Mouse (Mus musculus) bone marrow, adult 2 months (tissue): Measurements from ENCODE around the gene Rell1. TPM values are rescaled to one million over a fixed set of nuclear protein-coding genes. Genes with fewer than 3 reads are reported as not detected.
A peak's percentile ranks its signal among the peaks of the same experiment; 100 is the strongest.

Experiments
- H3K27ac ChIP-seq: fragments of 200-500 bp; 2 replicates; pipeline ENCODE4 v1.5.1; 2012; ENCODE audit warnings: low read depth, mild to moderate bottlenecking, control low read depth, inconsistent platforms, low read length; ENCODE audit not compliant: control insufficient read depth, poor library complexity, insufficient read depth
- H3K4me1 ChIP-seq: fragments of 200-500 bp; 2 replicates; pipeline ENCODE4 v1.6.1; 2011; ENCODE audit warnings: low read length; ENCODE audit not compliant: control insufficient read depth, insufficient read depth
- H3K4me3 ChIP-seq: fragments of 200-500 bp; replicated peaks from 2 replicates; pipeline ENCODE3; 2011; ENCODE audit warnings: mild to moderate bottlenecking, low read depth, low read length, control low read depth; ENCODE audit not compliant: control insufficient read depth
- CTCF ChIP-seq: fragments of 200-500 bp; IDR thresholded peaks from 2 replicates; pipeline ENCODE4 v1.5.1; 2011; ENCODE audit warnings: low read length, control low read depth; ENCODE audit not compliant: control insufficient read depth, insufficient read depth
- POLR2A ChIP-seq: fragments of 200-500 bp; IDR thresholded peaks from 2 replicates; pipeline ENCODE4 v1.6.1; 2011; ENCODE audit warnings: low read depth, mild to moderate bottlenecking, control low read depth, low read length, borderline replicate concordance; ENCODE audit not compliant: control insufficient read depth
- WGBS: fragments of 180-500 bp; shearing (Covaris S2); methylation state at CpG from one replicate; pipeline ENCODE4 v1.1.7; 2018; 5-methylcytosine and 5-hydroxymethylcytosine counted together
- polyA plus RNA-seq: library from polyadenylated mRNA; stranded (reverse); fragments of >200 nt; gene quantifications from 2 replicates; pipeline ENCODE4 v1.2.4, GENCODE M21; 2011; ENCODE audit warnings: low replicate concordance; ENCODE audit not compliant: missing spikeins, insufficient read depth, insufficient read length

The Rell1 gene
- polyA plus RNA-seq = 8.3 and 18.9 TPM in 2 replicates

- Histone ChIP-seq H3K4me3 (peak within 1 kb of the TSS; percentile 85), H3K27ac (peak within 1 kb of the TSS; percentile 97), H3K4me1 (peaks cover 1% of the 10 kb centered on the region; the same call in 1 of the 2 replicates)
- WGBS = under 1% methylated on average over 84 of the region's 85 CpGs
- TF ChIP-seq POLR2A (peak; percentile 60), CTCF (no peak)
Measured at GRCm38 (mm10) chr5:63968443-63969415, at the start of gene Rell1. Gene Rell1 (minus strand): TSS chr5:63968897.

GRCm38 (mm10) chr5:64012596-64013366 is 44.1 kb upstream of the Rell1 start:
- 86% methylated on average over 13 of the region's 13 CpGs for WGBS
- Histone ChIP-seq H3K27ac (no peak overlapping the region), H3K4me3 (no peak overlapping the region), H3K4me1 (no peaks in the 10 kb centered on the region)
- TF ChIP-seq POLR2A = no peak
- no peak for TF ChIP-seq CTCF

- no peak overlapping the region for H3K27ac ChIP-seq
- TF ChIP-seq POLR2A (no peak), CTCF (no peak)
- WGBS = 46% methylated on average over 4 of the region's 4 CpGs
- H3K4me1 ChIP-seq = no peaks in the 10 kb centered on the region
- no peak overlapping the region for H3K4me3 ChIP-seq
Measured at GRCm38 (mm10) chr5:64006548-64006947, 37.9 kb upstream of the Rell1 start.

- Histone ChIP-seq H3K4me3 (no peak overlapping the region), H3K27ac (no peak overlapping the region), H3K4me1 (no peaks in the 10 kb centered on the region)
- no peak for TF ChIP-seq CTCF
- TF ChIP-seq POLR2A = no peak
- WGBS = 81% methylated on average over 8 of the region's 8 CpGs
Measured at GRCm38 (mm10) chr5:64003302-64003701, 34.6 kb upstream of the Rell1 start.

GRCm38 (mm10) chr5:63993865-63994264 is 25.2 kb upstream of the Rell1 start:
- H3K4me3 ChIP-seq = no peak overlapping the region
- TF ChIP-seq POLR2A = no peak
- TF ChIP-seq CTCF = no peak
- no peak overlapping the region for H3K27ac ChIP-seq
- no peaks in the 10 kb centered on the region for H3K4me1 ChIP-seq
- WGBS = 76% methylated on average over 3 of the region's 3 CpGs

- H3K4me1 ChIP-seq = no peaks in the 10 kb centered on the region
Measured at GRCm38 (mm10) chr5:63990675-63991074, 22.0 kb upstream of the Rell1 start.

GRCm38 (mm10) chr5:63986337-63986736 is 17.6 kb upstream of the Rell1 start:
- no peak for TF ChIP-seq POLR2A
- no peak for TF ChIP-seq CTCF
- H3K27ac ChIP-seq = no peak overlapping the region
- H3K4me3 ChIP-seq = no peak overlapping the region
- 82% methylated on average over 6 of the region's 6 CpGs for WGBS
- no peaks in the 10 kb centered on the region for H3K4me1 ChIP-seq

More at GRCm38 (mm10) chr5:63990675-63991074, 22.0 kb upstream of the Rell1 start:
- Histone ChIP-seq H3K4me3 (no peak overlapping the region), H3K27ac (no peak overlapping the region)
- 22% methylated on average over 3 of the region's 3 CpGs for WGBS
- no peak for TF ChIP-seq CTCF
- no peak for TF ChIP-seq POLR2A

GRCm38 (mm10) chr5:63982296-63982695 is 13.6 kb upstream of the Rell1 start:
- no peak overlapping the region for H3K4me3 ChIP-seq
- no peaks in the 10 kb centered on the region for H3K4me1 ChIP-seq
- TF ChIP-seq CTCF (no peak), POLR2A (no peak)
- WGBS = 80% methylated on average over 11 of the region's 11 CpGs
- H3K27ac ChIP-seq = no peak overlapping the region
